Mouse (Mus musculus): ENCODE measurements around the gene Scn1b. TPM values are rescaled to one million over a fixed set of nuclear protein-coding genes. Genes with fewer than 3 reads are reported as not detected.
A peak's percentile ranks its signal among the peaks of the same experiment; 100 is the strongest.

Gene Scn1b
- polyA plus RNA-seq, 1 experiment from 2014 or later, result 2.8 TPM

DNA sequence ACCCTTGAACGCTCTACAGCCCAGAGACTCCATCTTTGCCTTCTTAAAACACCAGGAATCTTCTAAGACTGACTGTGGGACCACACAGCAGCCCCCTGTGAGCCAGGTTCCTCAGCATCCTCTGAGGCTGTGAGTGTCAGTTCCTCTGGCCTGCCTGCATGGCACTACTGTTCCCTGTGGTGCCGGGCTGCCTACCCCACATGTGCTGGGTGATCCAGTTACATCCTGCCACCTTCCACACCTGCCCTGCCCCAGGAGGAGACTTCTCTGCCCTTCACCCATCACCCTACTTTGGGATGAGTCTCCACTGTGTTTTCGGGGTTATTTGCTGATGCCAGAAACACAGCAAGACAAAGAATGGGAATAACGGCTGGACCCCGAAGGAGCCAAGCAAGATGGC is 7.2 kb downstream of the Scn1b start:
- no peak for ATAC-seq (replicated peaks; ENCODE audit: low FRiP score, low read depth)
- WGBS, result 84% methylated on average over 5 of the region's 5 CpGs
- H3K27ac ChIP-seq, result no peak overlapping the region

DNA sequence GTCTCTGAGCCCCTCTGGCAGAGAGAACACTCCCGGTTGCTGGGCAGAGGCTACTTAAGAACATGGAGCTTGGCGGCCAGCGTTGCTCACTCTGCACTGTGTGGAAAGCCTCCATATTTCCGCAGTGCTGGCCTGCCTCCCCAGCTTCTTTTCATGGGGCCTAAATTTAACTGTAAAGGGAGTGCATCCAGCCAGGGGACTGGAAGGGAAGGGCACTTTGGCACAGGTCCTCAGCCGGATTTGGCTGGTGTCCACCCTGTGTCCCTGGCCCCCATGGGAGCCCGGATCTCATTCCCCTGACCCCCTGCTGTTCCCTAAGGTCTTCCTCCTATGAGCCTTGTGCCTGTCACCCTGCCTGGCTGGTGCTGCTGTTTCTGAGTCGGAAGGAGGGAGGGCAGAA is 8.3 kb downstream of the Scn1b start:
- H3K4me1 ChIP-seq (replicated peaks; ENCODE audit: insufficient read depth, low read length), result peaks cover 15% of the 10 kb centered on the region
- H3K27ac ChIP-seq, result no peak overlapping the region
- H3K9ac ChIP-seq (ENCODE audit: low read depth, low read length), result no peak overlapping the region
- WGBS, result 77% methylated on average over 7 of the region's 7 CpGs
- no peak overlapping the region for H3K4me3 ChIP-seq (replicated peaks; ENCODE audit: low read depth, low read length)
- TF ChIP-seq CTCF (IDR thresholded peaks at IDR 0.05; ENCODE audit: low read depth), result no peak
- DNase-seq (ENCODE audit: low spot score), result no peak
- no peak for ATAC-seq (replicated peaks; ENCODE audit: low FRiP score, low read depth)
- H3K36me3 ChIP-seq (ENCODE audit: insufficient read depth, low read length), result no peaks in the 10 kb centered on the region
- no peaks in the 10 kb centered on the region for H3K27me3 ChIP-seq (ENCODE audit: insufficient read depth, low read length)
- no peak overlapping the region for H3K4me2 ChIP-seq (ENCODE audit: low read length)
- no peaks in the 10 kb centered on the region for H3K9me3 ChIP-seq (replicated peaks; ENCODE audit: low read length)

More for the DNA sequence above, 7.2 kb downstream of the Scn1b start:
- no peak for TF ChIP-seq CTCF (IDR thresholded peaks at IDR 0.05; ENCODE audit: low read depth)
- DNase-seq (ENCODE audit: low spot score), result no peak
- peaks cover 15% of the 10 kb centered on the region for H3K4me1 ChIP-seq (replicated peaks; ENCODE audit: insufficient read depth, low read length)
- no peaks in the 10 kb centered on the region for H3K36me3 ChIP-seq (ENCODE audit: insufficient read depth, low read length)
- no peak overlapping the region for H3K9ac ChIP-seq (ENCODE audit: low read depth, low read length)
- no peaks in the 10 kb centered on the region for H3K27me3 ChIP-seq (ENCODE audit: insufficient read depth, low read length)
- H3K4me2 ChIP-seq (ENCODE audit: low read length), result no peak overlapping the region
- H3K9me3 ChIP-seq (replicated peaks; ENCODE audit: low read length), result no peaks in the 10 kb centered on the region
- H3K4me3 ChIP-seq (replicated peaks; ENCODE audit: low read depth, low read length), result no peak overlapping the region

DNA sequence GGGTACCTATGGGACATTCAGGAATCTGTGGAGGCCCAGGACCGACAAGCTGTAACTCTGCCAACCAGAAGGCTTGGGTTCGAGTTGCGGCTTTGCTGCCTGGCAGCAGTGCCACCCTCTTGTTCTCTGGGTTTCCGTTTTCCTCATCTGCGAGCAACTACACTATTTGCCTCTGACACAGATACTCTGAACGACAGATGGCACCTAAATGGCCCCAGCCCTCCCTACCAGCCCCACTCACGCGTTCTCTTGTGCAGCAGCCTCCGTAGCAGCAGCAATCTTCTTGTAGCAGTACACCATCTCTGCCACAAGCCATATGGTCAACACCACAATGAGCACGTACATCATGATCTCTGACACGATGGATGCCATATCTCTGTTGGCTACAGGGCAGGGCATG is 9.3 kb downstream of the Scn1b start:
- WGBS, result 87% methylated on average over 11 of the region's 11 CpGs
- no peaks in the 10 kb centered on the region for H3K9me3 ChIP-seq (replicated peaks; ENCODE audit: low read length)
- H3K27ac ChIP-seq, result no peak overlapping the region
- TF ChIP-seq CTCF (IDR thresholded peaks at IDR 0.05; ENCODE audit: low read depth), result no peak
- H3K27me3 ChIP-seq (ENCODE audit: insufficient read depth, low read length), result no peaks in the 10 kb centered on the region
- H3K4me2 ChIP-seq (ENCODE audit: low read length), result no peak overlapping the region
- DNase-seq (ENCODE audit: low spot score) (no peak), ATAC-seq (replicated peaks; ENCODE audit: low FRiP score, low read depth) (no peak)
- H3K4me3 ChIP-seq (replicated peaks; ENCODE audit: low read depth, low read length), result no peak overlapping the region
- H3K36me3 ChIP-seq (ENCODE audit: insufficient read depth, low read length), result no peaks in the 10 kb centered on the region
- peaks cover 15% of the 10 kb centered on the region for H3K4me1 ChIP-seq (replicated peaks; ENCODE audit: insufficient read depth, low read length)
- H3K9ac ChIP-seq (ENCODE audit: low read depth, low read length), result no peak overlapping the region

DNA sequence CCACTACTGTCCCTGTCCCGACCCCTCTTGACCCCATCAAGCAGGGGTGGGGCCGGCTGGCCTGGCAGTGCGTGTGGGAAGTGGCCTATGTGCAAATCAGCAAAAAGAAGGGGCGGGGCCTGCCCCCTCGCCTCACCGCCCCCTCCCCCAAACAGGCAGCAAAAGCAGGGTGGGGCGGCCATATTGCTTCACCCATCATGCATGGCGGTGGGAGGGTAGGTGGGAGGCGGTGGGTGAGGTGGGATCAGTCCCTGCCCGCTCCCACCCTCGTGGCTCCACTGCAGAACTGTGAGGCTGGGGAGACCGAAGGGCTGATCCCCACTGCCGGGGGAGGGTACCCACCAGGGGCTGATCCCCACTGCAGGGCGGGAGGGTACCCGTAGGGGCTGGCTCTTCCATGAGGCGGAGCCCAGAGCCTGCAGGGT is 10.1 kb downstream of the Scn1b start:
- H3K27ac ChIP-seq, result no peak overlapping the region
- TF ChIP-seq CTCF (IDR thresholded peaks at IDR 0.05; ENCODE audit: low read depth), result no peak
- 43% methylated on average over 16 of the region's 16 CpGs for WGBS

DNA sequence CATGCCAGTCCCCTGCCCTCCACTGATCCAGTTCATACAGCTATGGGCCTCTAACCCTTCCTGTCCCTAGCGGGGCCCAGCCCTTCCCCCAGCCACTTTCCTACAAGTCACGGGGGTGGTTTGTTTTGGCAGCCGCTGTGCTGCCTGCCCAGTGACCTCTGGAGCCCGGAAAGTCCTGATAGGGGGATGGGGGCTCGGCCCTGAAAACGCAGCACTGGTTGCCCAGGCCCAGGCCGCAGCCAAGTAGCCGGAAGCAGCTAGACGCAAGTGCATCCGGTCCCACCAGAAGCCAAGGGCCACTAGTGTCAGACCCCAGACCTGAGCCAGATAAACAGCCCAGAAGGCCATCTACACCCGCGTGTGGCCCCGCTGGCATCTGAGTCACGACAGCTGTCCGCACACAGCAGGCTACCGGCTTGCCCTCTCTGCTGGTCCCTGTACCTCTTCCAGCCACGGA is 11.2 kb downstream of the Scn1b start:
- 0 out of 2 replicates have a peak overlapping the region, but pooled peaks have one; percentile 15 for H3K9ac ChIP-seq (ENCODE audit: low read depth, low read length)
- no peaks in the 10 kb centered on the region for H3K27me3 ChIP-seq (ENCODE audit: insufficient read depth, low read length)
- no peak for TF ChIP-seq CTCF (IDR thresholded peaks at IDR 0.05; ENCODE audit: low read depth)
- 14% methylated on average over 17 of the region's 17 CpGs for WGBS
- no peaks in the 10 kb centered on the region for H3K36me3 ChIP-seq (ENCODE audit: insufficient read depth, low read length)
- peaks cover 19% of the 10 kb centered on the region for H3K4me1 ChIP-seq (replicated peaks; ENCODE audit: insufficient read depth, low read length)
- H3K4me3 ChIP-seq (replicated peaks; ENCODE audit: low read depth, low read length), result no peak overlapping the region
- DNase-seq (ENCODE audit: low spot score) (no peak), ATAC-seq (replicated peaks; ENCODE audit: low FRiP score, low read depth) (peak; percentile 70)
- peak overlapping the region; percentile 52 for H3K4me2 ChIP-seq (ENCODE audit: low read length)
- H3K27ac ChIP-seq, result peak overlapping the region; percentile 87
- H3K9me3 ChIP-seq (replicated peaks; ENCODE audit: low read length), result no peaks in the 10 kb centered on the region

More for the DNA sequence above, 10.1 kb downstream of the Scn1b start:
- H3K4me1 ChIP-seq (replicated peaks; ENCODE audit: insufficient read depth, low read length), result peaks cover 19% of the 10 kb centered on the region
- no peak overlapping the region for H3K4me3 ChIP-seq (replicated peaks; ENCODE audit: low read depth, low read length)
- no peaks in the 10 kb centered on the region for H3K9me3 ChIP-seq (replicated peaks; ENCODE audit: low read length)
- no peak overlapping the region for H3K9ac ChIP-seq (ENCODE audit: low read depth, low read length)
- DNase-seq (ENCODE audit: low spot score) (no peak), ATAC-seq (replicated peaks; ENCODE audit: low FRiP score, low read depth) (no peak)
- no peaks in the 10 kb centered on the region for H3K27me3 ChIP-seq (ENCODE audit: insufficient read depth, low read length)
- no peak overlapping the region for H3K4me2 ChIP-seq (ENCODE audit: low read length)
- H3K36me3 ChIP-seq (ENCODE audit: insufficient read depth, low read length), result no peaks in the 10 kb centered on the region

DNA sequence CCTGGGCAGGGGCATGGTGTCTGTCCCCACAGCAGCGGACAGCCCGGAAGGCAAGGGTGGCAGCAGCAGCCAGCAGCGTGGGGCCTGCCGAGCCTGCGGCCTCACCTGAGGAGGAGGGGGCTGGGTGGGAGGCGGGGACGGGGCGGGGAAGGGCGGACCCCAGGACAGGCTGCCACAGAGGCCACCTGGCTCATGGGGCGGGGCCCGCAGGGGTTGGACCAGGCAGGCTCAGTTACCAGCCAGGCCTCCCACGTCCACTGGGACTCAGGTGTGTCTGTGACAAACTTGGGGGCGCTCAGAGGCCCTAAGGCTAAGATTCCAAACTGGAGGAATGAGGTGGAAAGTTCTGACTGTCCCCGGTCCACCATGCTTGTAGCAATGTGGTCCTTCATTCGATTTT is 11.6 kb downstream of the Scn1b start, which contains the start of gene Hpn:
Gene Hpn, minus strand, starts transcription at position 109 of the 400 bp plus-strand sequence.
- DNase-seq (ENCODE audit: low spot score) (no peak), ATAC-seq (replicated peaks; ENCODE audit: low FRiP score, low read depth) (peak; percentile 84)
- Histone ChIP-seq H3K9me3 (replicated peaks; ENCODE audit: low read length) (no peaks in the 10 kb centered on the region), H3K9ac (ENCODE audit: low read depth, low read length) (peak within 1 kb of the TSS; percentile 44), H3K4me3 (replicated peaks; ENCODE audit: low read depth, low read length) (peak within 1 kb of the TSS; percentile 24), H3K4me1 (replicated peaks; ENCODE audit: insufficient read depth, low read length) (peaks cover 19% of the 10 kb centered on the region), H3K27ac (peak within 1 kb of the TSS; percentile 87), H3K27me3 (ENCODE audit: insufficient read depth, low read length) (no peaks in the 10 kb centered on the region), H3K36me3 (ENCODE audit: insufficient read depth, low read length) (no peaks in the 10 kb centered on the region), H3K4me2 (ENCODE audit: low read length) (peak within 1 kb of the TSS; percentile 52)
- no peak for TF ChIP-seq CTCF (IDR thresholded peaks at IDR 0.05; ENCODE audit: low read depth)
- WGBS, result 12% methylated on average over 13 of the region's 15 CpGs

DNA sequence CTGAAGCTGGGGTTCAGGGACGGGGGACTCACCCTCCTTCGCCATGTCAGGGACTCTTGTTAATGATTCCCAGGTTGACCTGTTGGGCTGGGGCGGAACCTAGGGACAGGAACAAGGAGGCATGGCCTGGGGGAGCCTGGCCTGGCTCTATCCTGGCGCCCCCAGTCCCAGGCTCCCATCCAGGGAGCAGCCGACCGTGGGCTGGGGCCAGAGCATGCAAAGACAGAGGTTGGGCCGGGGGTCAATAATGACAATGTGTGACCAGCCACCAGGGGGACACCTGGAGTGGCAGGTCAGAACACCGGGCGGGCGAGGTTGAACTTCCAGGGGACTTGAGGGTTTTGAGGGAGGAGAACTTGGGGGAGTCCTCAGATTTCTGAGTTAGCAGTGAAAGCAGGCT is 12.2 kb downstream of the Scn1b start:
- peak; percentile 33; the same call in 1 of the 2 replicates for ATAC-seq (replicated peaks; ENCODE audit: low FRiP score, low read depth)
- H3K9me3 ChIP-seq (replicated peaks; ENCODE audit: low read length), result no peaks in the 10 kb centered on the region
- H3K27me3 ChIP-seq (ENCODE audit: insufficient read depth, low read length), result no peaks in the 10 kb centered on the region
- peak overlapping the region; percentile 24 for H3K4me3 ChIP-seq (replicated peaks; ENCODE audit: low read depth, low read length)
- 54% methylated on average over 10 of the region's 10 CpGs for WGBS
- no peaks in the 10 kb centered on the region for H3K36me3 ChIP-seq (ENCODE audit: insufficient read depth, low read length)
- H3K9ac ChIP-seq (ENCODE audit: low read depth, low read length), result peak overlapping the region; percentile 44
- H3K4me2 ChIP-seq (ENCODE audit: low read length), result peak overlapping the region; percentile 52
- H3K4me1 ChIP-seq (replicated peaks; ENCODE audit: insufficient read depth, low read length), result peaks cover 19% of the 10 kb centered on the region
- no peak for DNase-seq (ENCODE audit: low spot score)
- peak overlapping the region; percentile 87 for H3K27ac ChIP-seq
- TF ChIP-seq CTCF (IDR thresholded peaks at IDR 0.05; ENCODE audit: low read depth), result peak; percentile 43; the same call in 1 of the 2 replicates

All from kidney, postnatal 0 days (tissue).